Mouse (Mus musculus): Measurements from ENCODE around the gene Sort1.
A peak's percentile ranks its signal among the peaks of the same experiment; 100 is the strongest.

Gene Sort1

DNA sequence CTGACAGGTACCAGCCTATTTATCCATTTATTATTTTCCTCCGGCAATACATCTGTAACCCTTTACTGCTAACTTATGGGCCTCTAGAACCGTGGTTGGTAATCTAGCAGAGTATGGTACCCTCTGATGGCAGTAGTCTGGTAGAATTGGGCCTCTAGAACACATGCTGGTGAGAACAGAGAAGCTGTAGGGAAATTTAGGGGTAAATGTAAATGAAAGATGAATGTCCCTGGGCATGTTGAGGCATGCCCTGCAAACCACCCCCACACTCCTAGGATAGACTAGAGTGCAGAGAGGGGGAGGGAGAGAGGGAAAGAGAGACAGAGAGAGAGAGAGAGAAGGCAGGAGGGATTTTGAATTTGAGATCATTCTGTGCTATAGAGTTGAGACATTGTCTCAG, 100.5 kb downstream of the Sort1 start:
- DNase-seq: no peak

DNA sequence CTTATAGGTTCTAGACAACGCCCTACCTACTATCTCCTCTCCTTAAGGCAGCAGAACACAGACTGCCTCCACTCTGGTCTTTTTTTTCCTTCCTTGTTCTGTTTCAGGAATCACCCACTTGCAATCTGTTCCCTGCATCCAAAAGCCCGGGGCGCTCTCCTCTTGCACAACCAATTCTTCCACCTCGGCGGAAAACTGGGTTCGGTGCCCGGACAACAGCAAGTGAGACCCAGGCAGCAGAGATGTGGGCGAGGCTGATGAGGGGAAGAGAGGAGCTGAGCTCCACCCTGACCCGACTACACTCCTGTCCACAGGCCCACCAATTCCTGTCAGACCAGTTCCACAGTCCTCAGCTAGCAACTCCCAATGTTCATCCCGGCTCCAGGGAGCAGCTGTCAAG, 102.3 kb downstream of the Sort1 start:
- no peak for DNase-seq

DNA sequence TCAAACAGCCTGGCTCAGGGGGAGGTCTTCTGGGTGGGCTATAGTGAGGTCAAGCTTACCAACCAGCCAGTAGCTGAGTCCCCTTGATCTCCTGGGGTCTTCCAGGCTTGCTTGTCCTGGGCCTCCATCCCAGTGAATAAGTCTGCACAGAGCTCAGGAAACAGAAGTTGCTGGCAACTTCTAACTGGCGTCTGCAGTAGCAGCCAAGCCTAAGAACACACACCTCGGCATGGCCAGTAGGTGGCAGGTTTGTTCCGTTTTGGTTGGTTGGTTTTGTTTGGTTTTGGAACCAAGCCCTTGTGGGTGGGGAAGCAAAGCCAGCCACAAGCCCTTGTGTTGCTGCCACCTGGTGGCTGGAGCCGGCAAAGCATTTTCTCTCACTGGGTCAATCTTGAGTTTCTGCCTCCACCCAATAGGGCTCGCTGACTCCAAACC, 105.2 kb downstream of the Sort1 start:
- DNase-seq: peak; percentile 95

DNA sequence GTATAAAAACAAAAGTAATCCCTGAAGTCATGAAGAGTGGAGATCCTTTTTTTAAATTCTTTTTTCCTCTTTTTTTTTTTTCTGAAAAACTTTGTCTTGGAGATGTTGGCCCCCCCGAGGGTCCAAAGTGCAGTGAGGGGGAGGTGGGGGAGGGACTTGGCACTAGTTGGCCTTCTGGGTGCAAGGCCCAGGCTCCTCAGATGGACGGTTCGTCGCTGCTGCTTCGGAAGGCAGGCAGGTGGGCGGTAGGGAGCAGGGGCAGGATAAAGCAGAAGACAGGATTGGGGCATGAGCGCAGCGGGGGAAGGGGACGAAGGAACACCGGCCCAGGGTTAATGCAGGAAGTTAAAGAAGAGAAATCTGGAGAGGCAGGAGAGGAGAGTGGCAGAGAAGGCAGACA, 108.4 kb downstream of the Sort1 start:
- no peak for DNase-seq

- no peak for DNase-seq
These were observed 108.9 kb downstream of the Sort1 start for GRCm38 (mm10) chr3:108392793-108393192.

GRCm38 (mm10) chr3:108398281-108398680, 114.4 kb downstream of the Sort1 start:
- no peak for DNase-seq

DNA sequence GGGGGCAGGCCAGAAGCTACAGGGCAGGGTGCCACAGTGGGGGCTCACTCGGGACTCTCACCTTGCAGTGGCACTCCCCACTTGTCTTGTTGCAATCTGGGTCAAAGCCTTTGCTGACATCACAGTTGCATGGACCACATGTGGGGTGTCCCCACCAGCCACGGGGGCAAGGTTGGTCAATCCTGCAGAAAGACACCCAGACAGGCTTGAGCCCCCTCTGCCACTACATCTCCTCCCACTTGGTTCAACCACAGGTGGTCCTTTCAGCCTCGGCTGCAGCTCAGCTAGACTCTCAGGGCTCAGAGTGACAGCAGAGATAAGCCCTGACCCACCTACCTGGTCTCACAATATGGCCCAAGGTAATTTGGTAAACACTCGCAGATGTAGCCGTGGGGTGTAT, 116.6 kb downstream of the Sort1 start:
- no peak for DNase-seq

DNA sequence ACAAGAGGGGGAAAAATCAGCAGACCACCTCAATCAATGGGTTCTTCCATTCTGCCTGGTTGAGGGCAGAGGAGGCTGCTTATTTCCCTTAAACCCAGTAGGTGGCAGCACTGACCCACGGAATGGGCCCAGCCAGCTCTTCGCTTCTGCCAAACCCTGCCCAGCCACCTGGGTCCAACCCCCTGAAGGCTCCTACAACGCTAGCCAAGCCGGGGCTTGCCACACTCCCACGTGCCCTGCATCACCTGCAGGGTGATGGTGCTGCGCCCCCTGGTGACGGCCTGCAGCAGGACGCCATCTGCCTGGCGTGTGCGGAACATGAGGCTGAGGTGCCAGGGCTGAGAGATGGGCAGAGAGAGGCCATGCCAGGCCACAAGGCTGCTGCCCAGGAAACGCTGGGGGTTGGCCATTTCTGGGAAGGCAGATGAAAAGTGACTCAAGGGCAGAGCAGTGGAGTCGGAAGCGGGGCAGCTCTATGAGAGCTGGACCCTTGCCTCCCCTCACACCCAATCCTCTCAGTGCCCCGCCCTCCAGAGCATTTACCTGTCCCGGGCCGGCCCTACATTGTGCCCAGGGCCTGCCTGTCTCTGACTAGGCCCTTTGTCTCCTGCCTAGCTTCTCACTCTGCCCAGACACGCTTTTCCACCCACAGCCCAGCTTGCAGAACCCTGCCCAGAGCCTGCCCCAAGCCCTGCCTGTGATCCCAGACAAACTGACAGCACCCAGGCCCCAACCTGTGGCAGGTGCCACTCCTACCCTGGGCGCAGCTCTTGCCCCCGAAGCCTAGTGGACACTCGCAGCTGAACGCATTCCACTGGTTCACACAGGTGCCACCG, 118.0 kb downstream of the Sort1 start:
- peak; percentile 92 for DNase-seq

DNA sequence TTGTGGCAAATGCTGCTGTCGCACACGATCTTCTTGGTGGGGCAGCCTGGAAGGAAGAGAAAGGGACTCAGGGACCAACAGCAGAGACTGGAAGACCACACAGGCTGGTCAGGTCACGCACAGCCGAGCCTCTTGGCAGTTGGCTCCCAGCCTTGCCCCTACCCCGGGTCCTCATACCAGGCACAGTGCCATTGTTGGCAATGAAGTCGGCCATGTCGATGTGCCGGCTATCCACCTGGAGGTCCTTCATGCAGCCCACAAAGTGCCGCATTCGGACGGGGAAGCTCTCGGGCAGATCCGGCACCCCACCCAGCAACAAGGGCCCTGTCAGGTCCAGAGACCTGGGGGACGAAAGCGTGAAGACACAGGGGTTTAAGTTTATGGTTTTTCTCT, 118.6 kb downstream of the Sort1 start:
- no peak for DNase-seq

- DNase-seq: peak; percentile 68
These were observed 121.8 kb downstream of the Sort1 start for GRCm38 (mm10) chr3:108405536-108406305.

DNA sequence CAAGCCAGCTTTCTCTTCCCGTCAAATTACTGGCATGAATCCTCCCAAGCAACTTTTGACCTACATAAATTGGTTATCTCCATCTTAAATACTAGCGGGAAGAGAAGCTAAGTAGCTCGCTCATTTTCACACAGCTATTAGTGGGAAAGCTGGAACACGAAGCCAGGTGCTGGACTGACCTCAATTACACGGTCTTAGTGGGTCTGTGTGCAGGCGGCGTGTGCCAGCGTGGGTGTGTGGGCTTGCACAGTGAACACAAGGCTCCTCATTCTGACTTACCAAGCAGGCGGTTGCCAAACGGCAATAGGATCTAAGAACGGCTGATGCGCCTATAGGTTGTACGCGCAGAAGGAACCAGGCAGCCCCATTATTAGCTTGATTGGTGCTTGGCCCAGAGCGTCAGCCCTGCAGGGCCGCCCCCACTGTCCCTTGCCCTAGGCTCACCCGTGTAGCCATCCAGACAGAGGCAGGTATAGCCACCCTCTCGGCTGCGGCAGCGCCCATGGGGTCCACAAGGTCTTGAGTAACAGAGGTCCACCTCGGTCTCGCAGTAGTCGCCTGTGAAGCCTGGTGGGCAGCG, 122.5 kb downstream of the Sort1 start:
- DNase-seq: no peak

GRCm38 (mm10) chr3:108408517-108409008, 124.7 kb downstream of the Sort1 start:
- DNase-seq: no peak

- no peak for DNase-seq
These were observed 125.9 kb downstream of the Sort1 start for GRCm38 (mm10) chr3:108409656-108410358.

DNA sequence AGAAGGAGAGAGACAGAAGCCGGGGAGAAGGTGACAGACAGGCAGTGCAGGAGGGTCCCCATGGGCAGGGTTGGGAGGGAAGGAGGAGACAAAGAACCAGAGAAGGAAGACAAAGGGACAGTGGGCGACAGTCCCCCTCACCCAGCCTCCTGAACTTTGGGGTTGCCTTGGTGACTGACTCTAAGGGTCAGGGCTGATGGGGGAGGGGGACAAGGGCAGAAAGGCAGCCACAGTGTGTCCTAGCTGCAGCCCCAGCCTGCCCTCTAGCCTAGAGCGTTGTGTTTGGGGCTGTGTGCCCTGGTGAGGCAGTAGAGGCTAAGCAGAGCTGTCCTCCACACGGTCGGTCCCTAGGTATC, 126.5 kb downstream of the Sort1 start:
- peak; percentile 83 for DNase-seq
